Mouse (Mus musculus) mouse embryonic stem cell (cell line): ENCODE measurements at regions not wholly inside any gene's neighbourhood (a gene's known extent, or its start where the extent isn't known, plus 50 kb on each side); places are given as distances from the start of the nearest gene placed in this dataset.

Experiments
- in situ Hi-C, 2 experiments: fragments of 300-500 bp; cut with MboI; formaldehyde crosslinking; loops; 1 replicate in 1 of 2; 3 replicates in 1 of 2; pipeline ENCODE4 v1.14.3; 2019 to 2020; ENCODE audit warnings: low sequenced_read_pairs in 2 of 2, low pct_unique_long_range_greater_than_20kb in 1 of 2, mixed read lengths in 1 of 2; ENCODE audit not compliant: unreplicated experiment in 1 of 2

DNA sequence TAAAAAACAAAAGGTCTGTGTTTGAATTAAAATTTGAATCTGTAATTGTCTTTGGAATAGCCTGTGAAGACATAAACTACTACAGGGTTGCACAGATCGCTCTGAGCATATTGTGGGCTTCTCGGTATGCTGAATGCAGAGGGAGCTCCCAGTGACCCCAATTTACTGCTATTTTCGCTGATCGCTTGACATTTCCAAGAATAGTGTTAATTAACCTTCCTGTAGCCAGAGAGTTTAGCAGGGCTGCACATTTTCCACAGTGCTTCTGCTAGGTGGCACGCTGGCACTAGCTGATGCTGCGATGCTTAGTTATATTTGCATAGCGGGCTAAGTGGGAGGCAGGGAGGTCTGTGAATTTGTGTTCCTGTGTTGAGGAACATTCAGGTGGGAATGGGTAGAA lies 164.8 kb upstream of the Stac start:
- in situ Hi-C loops: no loop called here

DNA sequence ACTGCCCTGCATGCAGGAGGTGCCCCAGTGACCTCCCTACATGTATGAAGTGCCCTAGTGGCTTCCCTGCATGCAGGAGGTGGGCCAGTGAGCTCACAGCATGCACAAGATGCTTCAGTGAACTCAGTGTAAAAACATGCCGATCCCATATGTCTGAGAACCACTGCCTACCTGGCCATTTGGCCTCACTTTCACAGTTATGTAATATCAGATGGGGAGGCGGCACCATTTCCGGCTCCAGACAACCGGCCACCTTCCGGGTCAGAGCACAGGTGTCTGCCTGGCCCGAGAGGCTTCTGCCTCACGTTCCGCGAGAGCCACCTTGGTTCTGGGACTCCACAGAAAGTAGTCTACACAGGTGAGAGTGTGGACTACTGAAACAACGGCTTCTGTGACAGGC lies 156.2 kb upstream of the Stac start:
- in situ Hi-C loops: no loop called here

DNA sequence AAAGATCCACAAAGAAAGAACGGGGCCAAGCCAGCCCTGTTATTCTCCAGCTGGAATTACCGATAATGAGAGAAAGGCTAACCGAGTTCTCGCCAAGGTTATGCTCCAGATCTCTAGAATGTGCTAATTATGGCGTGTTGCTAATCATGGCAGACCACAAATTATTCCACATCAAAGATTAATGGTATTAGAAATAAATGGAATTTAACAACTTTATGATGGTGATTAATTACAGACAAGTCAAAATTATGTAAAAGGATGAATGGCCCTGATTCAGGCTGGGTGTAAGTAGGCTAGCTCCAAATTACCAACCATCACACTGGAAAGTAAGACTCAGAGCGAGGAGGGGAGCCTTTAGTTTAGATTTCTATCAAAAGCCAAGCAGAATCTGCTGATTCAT lies 151.0 kb upstream of the Stac start:
- in situ Hi-C loops: no loop called here

DNA sequence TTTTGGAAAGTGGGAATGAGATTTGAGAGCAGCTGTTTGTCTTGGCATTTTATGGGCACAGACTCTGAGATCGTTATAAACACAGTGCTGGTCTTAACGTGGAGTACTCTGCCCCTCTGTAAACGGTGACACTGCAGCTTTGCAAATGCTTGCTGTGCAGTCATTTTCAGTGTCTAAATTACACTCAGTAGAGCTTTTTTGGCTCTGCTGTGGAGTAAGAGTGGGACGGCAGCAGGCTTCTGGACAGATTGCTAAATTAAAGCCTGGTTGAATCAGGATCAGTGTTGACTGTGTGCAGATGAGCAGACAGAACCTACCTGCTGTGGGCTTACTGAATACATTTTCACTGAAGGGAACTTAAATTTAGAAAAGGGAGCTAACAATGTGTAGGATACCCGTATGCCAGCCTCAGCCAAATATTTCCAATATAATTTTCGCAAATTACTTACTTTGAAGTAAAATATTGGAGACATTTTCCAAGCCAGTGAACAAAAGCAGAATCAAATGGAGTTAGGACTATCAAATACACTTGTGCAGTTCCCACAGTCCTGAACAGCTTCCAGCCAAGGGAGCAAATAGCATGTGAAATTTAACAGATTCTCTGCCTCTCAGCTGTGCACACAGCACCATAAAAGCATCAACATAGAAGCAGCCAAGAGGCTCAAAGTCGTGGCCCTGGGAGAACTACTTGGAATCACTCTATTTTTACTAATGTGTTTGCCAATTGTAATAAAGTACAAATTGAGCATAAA lies 148.1 kb upstream of the Stac start:
- in situ Hi-C loops: no loop called here

DNA sequence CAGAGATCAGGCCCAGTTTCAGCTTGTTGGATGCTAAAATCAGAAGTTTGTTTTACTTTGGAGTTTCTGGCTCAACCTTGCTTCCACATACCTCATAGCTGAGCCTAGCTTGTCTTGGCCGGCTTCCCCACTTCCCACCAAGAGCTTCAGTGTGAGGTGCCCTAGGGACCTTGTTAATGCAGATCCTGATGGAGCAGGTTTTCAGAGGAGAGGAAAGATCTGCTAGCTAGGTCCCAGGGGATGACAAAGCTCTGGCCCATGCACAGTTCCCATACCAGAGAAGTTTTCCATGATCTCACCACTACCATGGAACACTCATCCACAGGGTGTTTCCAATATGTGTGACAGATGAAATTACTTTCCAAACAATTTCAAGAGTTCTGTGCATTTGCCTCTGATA lies 131.9 kb upstream of the Stac start:
- in situ Hi-C loops: no loop called here

DNA sequence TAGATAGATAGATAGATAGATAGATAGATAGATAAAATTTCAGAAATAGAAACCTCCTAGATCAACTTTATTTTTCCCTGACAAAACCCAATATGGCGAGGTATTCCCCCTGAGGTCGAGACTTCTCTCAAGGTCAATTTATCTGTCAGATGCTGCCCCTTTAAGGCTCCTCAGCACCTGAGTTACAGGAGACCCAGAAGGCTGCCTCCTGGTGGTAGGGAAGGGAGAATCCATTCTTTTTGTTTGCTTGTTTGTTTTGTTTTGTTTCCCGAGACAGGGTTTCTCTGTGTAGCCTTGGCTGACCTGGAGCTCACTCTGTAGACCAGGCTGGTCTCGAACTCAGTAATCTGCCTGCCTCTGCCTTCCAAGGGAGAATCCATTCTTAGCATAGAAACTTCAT lies 127.3 kb upstream of the Stac start:
- in situ Hi-C loops: no loop called here

DNA sequence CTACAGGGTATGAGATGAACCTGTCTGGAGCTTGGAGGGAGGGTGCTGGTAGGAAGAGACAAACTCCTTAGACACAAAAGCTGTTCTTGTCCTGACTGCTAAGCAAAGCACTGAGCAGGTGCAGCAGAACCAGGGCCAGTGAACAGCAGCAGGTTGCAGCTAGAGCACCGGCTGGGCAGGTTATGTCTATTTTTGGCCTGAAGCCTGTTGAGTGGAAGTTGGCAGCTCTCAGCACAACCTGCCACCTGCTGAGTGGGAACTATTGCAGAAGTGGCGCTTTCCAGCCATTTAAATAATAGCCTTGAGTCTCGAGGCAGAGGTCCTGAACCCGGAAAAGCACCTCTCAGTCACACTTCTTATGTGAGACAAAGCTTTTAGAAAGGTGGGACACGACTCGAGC lies 114.8 kb upstream of the Stac start:
- in situ Hi-C loops: no loop called here

DNA sequence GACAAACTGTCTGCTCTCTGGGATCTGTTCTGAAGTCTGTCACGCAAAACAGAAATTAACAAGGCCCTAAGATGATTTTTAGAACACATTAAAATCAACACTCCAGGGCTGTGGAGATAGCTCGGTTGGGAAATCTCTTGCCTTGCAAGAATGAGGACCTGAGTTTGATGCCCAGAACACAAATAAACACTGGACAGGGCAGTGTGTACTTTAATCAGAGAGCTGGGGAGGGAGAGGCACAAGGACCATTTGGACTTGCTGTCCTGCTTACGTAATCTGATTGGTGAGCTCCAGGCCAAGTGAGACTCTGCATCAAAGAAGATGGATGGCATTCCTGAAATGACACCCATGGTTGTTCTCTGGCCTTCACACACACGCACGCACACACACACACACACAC lies 111.2 kb upstream of the Stac start:
- in situ Hi-C loops: no loop called here

DNA sequence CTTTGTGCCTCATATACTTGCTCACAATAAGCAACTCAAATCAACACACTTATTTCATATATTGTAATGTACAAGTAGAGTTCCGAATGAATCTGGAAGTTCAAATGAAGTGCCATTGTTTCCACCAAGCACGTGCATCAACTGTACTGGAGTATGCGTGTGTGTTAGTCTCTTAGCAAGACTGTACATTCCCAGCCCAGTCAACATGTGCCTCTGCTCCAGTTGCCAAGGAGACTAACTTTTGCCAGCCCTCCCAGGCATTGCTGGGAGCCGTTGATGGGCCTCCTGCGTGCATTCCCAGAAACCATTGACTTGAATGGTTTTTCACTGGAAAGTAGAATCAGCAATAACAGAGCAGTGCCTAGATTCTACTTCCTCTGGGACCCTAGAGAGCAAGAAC lies 110.7 kb upstream of the Stac start:
- in situ Hi-C loops: no loop called here

DNA sequence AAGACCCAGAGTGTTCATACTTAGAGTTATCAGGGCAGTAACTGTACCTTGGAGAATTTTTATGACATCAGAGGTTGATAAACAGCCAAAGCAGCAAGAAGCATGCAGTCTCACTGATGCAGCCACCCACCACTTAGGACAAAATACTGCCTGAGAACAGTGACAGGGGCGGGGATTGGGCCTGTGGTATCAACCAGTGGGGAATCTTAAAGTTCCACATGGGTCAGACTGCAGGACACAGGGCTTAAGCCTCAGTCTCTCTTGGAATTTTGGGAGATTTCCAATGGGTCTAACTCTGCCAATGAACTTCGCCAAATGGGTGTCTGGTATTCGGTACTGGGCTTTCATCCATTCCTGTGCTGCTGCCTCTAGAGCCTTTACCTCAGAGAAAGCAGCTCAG lies 88.8 kb upstream of the Stac start:
- in situ Hi-C loops: no loop called here

DNA sequence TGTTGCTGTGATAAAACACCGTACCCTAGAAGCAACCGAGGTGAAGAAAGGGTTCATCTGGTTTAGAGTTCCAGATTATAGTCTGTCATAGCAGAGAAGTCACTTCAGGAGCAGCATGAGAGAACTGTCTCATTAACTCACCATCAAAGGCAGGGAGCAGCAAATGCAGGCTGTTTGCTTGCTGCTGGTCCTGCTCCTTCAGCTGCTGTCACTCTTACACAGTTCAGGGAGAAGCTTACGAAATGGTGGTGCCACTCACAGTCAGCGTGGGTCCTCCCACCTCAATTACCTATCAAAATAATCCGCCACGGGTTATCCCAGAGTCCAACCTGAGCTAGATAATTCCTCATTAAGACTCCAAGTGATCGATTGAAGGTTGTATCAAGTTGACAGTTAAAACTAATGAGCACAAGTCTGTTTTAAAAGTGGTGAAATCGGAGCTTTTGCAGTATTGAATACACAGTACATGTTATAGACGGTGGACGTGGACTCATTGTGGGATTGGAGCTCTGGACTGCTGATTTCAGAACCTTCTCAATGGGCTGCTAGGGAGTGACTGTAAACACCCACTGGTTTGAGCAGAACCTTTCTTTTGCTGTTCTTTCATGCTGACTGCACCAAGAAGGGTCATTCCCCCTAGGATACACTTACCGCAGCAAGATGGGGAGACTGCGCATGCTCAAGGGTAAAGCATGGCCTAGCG lies 87.4 kb upstream of the Stac start:
- in situ Hi-C loops: no loop called here

DNA sequence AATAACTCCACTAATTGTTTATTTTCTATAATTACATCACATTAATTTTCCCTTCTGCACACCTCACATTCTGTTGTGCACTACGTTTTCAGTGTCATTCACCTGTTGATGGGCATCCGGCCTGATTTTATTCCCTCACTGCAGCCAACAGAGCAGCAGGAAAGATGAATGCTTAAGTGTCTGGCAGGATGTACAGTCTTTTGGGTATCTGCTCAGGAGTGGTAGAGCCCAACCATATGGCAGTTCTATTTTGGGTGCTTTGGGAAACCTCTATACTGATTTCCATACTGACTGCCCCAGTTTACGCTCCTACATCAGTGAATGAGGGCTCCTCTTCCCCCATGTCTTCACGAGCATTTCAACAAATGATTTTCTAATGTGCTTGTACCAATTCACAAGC lies 84.1 kb upstream of the Stac start:
- in situ Hi-C loops: no loop called here

DNA sequence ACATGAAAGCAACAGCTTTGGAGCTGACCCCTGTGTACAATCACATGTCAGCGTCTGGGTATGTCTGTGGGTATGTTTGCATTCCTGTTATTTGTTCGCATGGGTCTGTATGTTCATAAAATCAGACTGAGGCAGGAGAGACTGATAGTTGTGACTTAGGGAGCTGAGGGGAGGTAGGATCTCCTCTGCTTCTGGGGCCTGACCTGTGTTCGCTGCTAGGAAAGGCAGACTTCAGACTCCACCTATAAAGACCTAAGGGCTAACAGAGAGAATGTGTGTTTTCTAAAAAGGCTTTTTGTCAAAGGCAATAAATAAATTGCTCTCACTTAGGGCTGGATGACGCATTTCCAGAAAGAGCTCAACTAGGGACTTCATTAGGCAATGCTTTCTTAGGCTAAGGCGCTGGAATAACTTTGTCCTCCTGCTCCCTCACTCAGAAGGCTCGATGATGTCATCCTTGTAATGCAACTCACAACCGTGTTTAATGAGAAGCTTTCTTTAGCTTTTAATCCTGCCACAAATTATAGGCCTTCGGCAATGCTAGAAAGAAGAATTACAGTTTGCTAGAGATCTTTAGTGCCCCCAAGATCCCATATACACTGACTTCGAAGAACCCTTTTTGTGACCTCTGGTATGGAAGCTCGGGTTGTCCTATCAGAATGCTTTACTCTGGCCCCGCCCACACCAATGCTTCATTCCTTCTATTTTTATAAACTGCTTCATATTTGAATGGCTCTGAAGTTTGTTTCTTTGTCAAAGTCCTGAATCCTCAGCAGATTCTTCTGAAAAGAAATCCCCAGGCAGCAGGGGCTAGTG lies 72.7 kb upstream of the Stac start:
- in situ Hi-C loops: no loop called here

DNA sequence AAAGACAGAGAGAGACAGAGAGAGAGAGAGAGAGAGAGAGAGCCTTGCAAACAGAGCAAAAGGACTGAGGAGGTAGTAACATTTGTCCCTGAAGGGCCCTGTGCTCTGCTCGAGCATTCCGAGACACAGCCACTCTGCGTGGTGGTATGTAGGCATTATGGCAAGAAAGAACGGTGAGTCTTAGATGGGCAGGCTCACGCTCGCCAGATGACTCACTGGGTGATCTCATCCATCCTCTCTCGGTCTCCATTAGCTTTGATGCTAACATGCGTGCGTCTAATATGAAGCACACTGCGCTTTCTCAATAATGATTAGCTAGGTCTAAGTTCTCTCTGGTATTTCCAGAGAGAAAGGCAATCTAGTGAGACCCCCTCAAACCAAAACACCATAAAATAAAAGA lies 65.1 kb upstream of the Stac start:
- in situ Hi-C loops: no loop called here

DNA sequence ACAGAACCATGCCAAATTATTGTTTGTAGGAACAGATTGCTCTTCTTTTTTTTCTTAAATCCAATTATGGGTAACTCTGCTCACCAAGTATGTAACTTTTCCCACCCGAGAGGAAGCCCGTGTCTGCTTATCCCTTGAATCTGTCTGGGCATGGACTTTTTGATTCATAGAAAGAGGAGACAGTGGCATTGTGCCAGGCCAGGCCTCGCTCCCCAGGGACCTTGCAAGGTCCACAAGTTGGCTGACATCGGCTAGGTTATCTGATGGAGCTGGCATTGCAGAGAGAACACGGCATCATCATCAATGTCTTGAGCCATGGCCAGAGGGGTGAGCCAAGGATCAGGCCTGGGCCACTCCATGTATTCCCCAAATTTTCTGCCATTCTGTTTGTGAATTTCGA lies 56.0 kb upstream of the Stac start:
- in situ Hi-C loops: no loop called here

DNA sequence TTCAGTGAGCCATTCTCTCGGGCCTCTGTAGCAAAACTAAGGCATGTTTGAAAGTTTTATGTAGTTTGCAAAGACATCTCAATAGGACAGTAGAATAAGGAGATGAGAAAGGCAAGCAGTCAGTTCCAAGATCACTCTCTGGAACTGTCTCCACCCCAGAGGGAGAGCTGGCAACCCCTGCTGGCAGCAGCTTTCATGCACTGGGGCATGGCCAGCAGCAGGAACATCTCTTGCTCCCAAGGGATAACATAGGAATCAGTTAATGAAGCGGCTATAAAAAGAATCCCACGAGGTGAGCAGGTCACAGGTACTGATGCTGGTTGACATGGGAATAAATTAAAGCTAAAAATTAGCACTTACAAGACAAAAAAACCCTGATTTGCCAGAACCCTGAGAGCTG lies 55.1 kb upstream of the Stac start:
- in situ Hi-C loops: no loop called here
